33 mouse cellular contexts compared by ENCODE assay signal in genomic region chr9:62020259-62020658, GRCm38 (mm10). TPM values are rescaled to one million over a fixed set of nuclear protein-coding genes. Genes with fewer than 3 reads are reported as not detected.
A peak's percentile ranks its signal among the peaks of the same experiment; 100 is the strongest.
DNase-seq lines count a peak whose midpoint lies in the region; ATAC-seq and TF ChIP-seq lines count a peak whose summit lies in the region.
"Had no signal": no experiment of that assay in that cellular context is flagged by ENCODE, and none has a peak within 500 bp of the region (broad histone marks: within the 10 kb centered on the region; RNA-seq: fewer than 3 reads in every experiment).

No protein-coding gene starts in this region.

- no peak for TF ChIP-seq CTCF in Patski (IDR thresholded peaks at IDR 0.05)

- CTCF ChIA-PET in Patski (lab: Charles Lee) = interaction anchor here (1.5 kb wide), 1 partner anchor 20 kb away, joined by 4 read pairs; no protein-coding TSS in a partner anchor

- H3K36me3 ChIP-seq in heart, embryonic 11.5 days (ENCODE audit: control insufficient read depth, insufficient read depth, low read length) = no peaks in the 10 kb centered on the region
- H3K36me3 ChIP-seq: embryonic facial prominence, embryonic 12.5 days; forebrain, embryonic 10.5 days; forebrain, embryonic 15.5 days; heart, embryonic 12.5 days; limb, embryonic 13.5 days; neural tube, embryonic 12.5 days had no signal

- no peak for ATAC-seq in Patski
- ATAC-seq in heart, embryonic 11.5 days (replicated peaks; ENCODE audit: insufficient number of reproducible peaks, low FRiP score, low TSS enrichment) = no peak
- ATAC-seq: CD4-positive, CD25-positive, alpha-beta regulatory T cell, adult 4 months; forebrain, embryonic 15.5 days; liver, postnatal 0 days had no signal

- 72% methylated on average over 7 of the region's 7 CpGs for WGBS in heart, embryonic 11.5 days (ENCODE audit: insufficient replicate concordance)

- in situ Hi-C loops in Patski (cut with MboI; ENCODE audit: low pct_unique_long_range_greater_than_20kb) = no loop called here

- no peaks in the 10 kb centered on the region for H3K9me3 ChIP-seq in heart, embryonic 11.5 days (replicated peaks; ENCODE audit: control insufficient read depth, low read length)
- H3K9me3 ChIP-seq: embryonic facial prominence, embryonic 12.5 days; forebrain, embryonic 10.5 days; forebrain, embryonic 15.5 days; heart, embryonic 12.5 days; limb, embryonic 13.5 days; neural tube, embryonic 12.5 days had no signal

- no peaks in the 10 kb centered on the region for H3K4me1 ChIP-seq in heart, embryonic 11.5 days (ENCODE audit: control insufficient read depth, insufficient read depth, low read length)
- H3K4me1 ChIP-seq: embryonic facial prominence, embryonic 12.5 days; forebrain, embryonic 15.5 days; heart, embryonic 12.5 days; neural tube, embryonic 12.5 days had no signal

- no peak overlapping the region for H3K27ac ChIP-seq in heart, embryonic 11.5 days (ENCODE audit: low read depth, low read length)
- H3K27ac ChIP-seq: embryonic facial prominence, embryonic 12.5 days; forebrain, embryonic 10.5 days; forebrain, embryonic 15.5 days; hindbrain, embryonic 14.5 days; layer of hippocampus, adult 2 months; limb, embryonic 13.5 days; macrophage; neural tube, embryonic 12.5 days had no signal

- no peak overlapping the region for H3K4me2 ChIP-seq in heart, embryonic 11.5 days
- H3K4me2 ChIP-seq: embryonic facial prominence, embryonic 12.5 days; forebrain, embryonic 15.5 days; heart, embryonic 12.5 days; hindbrain, embryonic 14.5 days; limb, embryonic 13.5 days; liver, embryonic 11.5 days; midbrain, embryonic 11.5 days; neural tube, embryonic 12.5 days had no signal

- H3K27me3 ChIP-seq in Patski = no peaks in the 10 kb centered on the region
- peaks cover 11% of the 10 kb centered on the region for H3K27me3 ChIP-seq in heart, embryonic 11.5 days (ENCODE audit: control insufficient read depth, insufficient read depth, low read length)

- no peak overlapping the region for H3K9ac ChIP-seq in heart, embryonic 11.5 days (ENCODE audit: low read depth, low read length)
- H3K9ac ChIP-seq: embryonic facial prominence, embryonic 12.5 days; forebrain, embryonic 15.5 days; heart, embryonic 12.5 days; hindbrain, embryonic 14.5 days; limb, embryonic 13.5 days; liver, postnatal 0 days; neural tube, embryonic 12.5 days had no signal

- POLR2A ChIA-PET in Patski (lab: Charles Lee) = interaction anchor here (1.3 kb wide), 1 partner anchor 21 kb away, joined by 3 read pairs; no protein-coding TSS in a partner anchor

- peak; percentile 22 for DNase-seq in 3134 (ENCODE audit: extremely low read depth, insufficient read length, low spot score)
- DNase-seq in 3T3-L1 (ENCODE audit: low read depth, low spot score) = peak; percentile 77
- DNase-seq in Patski (ENCODE audit: low read depth, low spot score) = peak; percentile 51
- DNase-seq in induced T-regulatory cell, adult 2 months (ENCODE audit: low read depth) = peak; percentile 19
- no peak for DNase-seq in adipocyte (ENCODE audit: low spot score)
- DNase-seq in right cerebral cortex, postnatal 4 days = no peak
- DNase-seq: adrenal gland, postnatal 10 days; cerebellum, adult 11 months; cerebellum, adult 9-10 months; cerebellum, postnatal 36 days; embryo, embryonic 11 days; gastrocnemius, postnatal 25 days; heart, adult 18-20 months; heart, postnatal 4 days; kidney, adult 8-10 months; kidney, postnatal 36 days; liver, postnatal 0 days; right cerebral cortex, adult 18-20 months; thymus, postnatal 14 days had no signal

- no peak overlapping the region for H3K4me3 ChIP-seq in heart, embryonic 11.5 days (ENCODE audit: low read depth, low read length)
- H3K4me3 ChIP-seq: embryonic facial prominence, embryonic 12.5 days; forebrain, embryonic 10.5 days; forebrain, embryonic 15.5 days; heart, embryonic 12.5 days; layer of hippocampus, adult 2 months; limb, embryonic 13.5 days; myocyte; neural tube, embryonic 12.5 days had no signal

RNA-seq across cellular contexts. Expression of gene Paqr5, which starts 6.4 kb away (rescaled TPM):
- 0.44 TPM for polyA plus RNA-seq in Patski (2021)
- 0.41 and 0.56 TPM in 2 replicates for polyA plus RNA-seq in heart, embryonic 11.5 days (2014; fragmentation: Nextera tagmentation; extraction: Ambion mirVana)

Comparison
In these comparisons a context has a peak if more than half of its experiments do, and no peak if none do; other contexts are left out.
1. DNase-seq: peak in 3134 (single experiment), 3T3-L1 (single experiment), Patski (single experiment) and induced T-regulatory cell, adult 2 months (single experiment); none in adipocyte (single experiment) and right cerebral cortex, postnatal 4 days (single experiment).